Mouse (Mus musculus) kidney, postnatal 4 days (tissue): ENCODE results near the gene Fosb.

ENCODE experiments used
- DNase-seq, 2 experiments: peaks; one replicate each; pipeline ENCODE4 v3.0.0; 2021; ENCODE audit warnings: mixed read lengths in 2 of 2

Gene Fosb

GRCm38 (mm10) chr7:19309884-19310641, at the start of gene Fosb:
Fosb (minus strand) TSS chr7:19310051.
- DNase-seq: peak; percentile 97 to 98

GRCm38 (mm10) chr7:19359299-19359891, 49.5 kb upstream of the Fosb start, which contains the start of the genes Cd3eap and Ppp1r13l:
Cd3eap (minus strand) TSS chr7:19359483.
Ppp1r13l (plus strand) TSS chr7:19359749.
- DNase-seq: peak; percentile 89 to 93

DNA sequence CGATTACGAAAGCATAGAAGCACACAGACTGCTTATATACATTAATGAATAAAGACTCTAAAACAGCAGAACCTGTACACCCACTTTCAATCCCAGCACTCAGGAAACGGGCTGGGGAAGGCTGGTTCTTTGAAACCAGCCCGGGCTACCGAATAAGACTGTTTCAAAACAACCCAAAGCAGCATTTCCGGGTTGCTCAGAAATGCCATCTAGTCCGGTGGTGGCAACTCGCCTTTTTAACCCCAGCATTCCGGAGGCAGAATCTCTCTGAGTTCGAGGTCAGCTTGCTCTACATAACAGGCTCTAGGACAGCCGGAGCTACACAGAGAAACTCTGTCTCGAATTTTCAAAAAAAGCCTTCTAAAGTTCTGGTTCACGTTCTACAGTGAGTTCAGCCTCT, 48.8 kb upstream of the Fosb start:
- DNase-seq: no peak

DNA sequence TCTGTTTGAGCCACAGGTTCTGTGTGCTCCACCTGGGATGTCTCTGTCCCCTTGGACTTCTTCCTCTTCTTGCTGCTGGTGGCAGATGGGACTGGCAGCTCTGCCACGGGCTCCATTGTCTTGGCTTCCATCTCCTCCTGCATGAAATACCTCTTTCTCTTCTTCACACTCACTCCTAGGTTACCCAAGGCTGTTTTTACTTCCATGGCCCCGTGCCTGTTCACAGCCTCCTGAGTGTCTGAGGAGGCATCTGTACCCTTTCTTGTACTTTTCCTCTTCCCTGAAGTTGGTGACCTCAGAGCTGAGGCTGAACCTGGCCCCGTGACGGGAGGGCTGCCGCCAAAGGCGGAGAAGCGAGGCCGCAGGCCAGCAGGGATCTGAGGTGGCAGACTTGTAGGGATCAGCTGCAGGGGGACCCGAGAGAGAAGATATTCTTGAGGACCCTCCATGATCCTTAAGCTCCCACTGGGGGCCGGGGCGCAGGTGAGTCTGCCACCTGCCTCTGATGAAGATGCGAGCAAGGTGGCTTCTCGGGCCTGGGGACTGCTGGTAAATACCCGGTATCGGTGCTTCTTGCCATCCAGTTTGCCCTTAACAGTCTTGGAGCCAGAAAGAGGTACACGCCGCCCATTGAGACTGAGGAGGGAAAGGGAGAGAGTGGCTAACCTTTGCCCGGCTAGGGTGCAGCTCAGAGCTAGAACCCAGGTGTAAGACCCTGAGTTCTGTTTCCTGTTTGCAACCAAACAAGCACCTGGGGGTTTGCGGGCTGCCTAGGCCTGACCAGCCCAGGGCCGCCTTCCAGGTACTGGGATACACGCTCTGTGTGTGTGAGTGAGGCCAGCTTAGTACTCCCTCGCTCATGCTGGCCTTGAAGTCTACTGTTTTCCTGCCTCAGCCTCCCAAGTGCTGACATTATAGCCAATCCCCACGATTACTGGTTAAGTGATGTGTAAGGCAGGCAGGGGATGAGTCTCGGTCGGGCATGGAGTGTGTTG, 47.8 kb upstream of the Fosb start:
- no peak for DNase-seq

DNA sequence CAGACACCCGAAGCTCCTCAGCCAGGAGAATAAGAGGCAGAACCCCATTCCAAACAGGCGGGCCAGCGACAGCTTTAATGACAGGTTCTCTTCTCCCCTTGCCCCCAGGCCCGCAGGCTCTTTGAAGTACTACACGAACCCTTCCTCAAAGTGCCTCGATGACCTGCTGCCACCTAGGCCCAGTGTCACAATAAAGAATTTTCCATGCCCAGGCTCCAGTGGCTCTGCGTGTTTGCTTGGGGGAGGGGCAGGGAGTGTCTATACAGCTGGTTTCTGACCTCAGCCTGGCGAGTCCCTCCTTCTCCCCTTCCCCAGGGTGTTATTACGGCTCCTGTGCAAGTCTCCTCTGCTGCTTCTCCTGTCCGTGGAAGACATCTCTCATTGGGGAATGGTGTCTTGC, 46.5 kb upstream of the Fosb start:
- DNase-seq: no peak

DNA sequence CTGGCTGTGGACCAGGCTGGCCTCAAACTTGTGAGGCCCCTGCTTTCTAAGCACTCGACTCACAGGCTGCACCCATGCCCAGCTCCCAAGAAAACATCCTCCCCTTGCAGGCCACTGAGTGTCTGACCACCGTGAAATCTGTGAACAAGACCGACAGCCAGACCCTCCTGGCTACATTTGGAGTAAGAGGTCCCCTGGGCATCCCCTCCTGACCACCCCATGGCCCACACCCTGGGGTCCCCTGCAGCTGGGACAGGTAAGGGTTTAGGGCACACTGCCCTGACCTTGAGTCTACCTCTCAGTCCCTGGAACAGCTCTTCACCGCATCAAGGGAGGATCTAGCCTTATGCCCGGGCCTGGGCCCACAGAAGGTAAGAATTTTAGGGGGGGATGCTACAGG, 45.1 kb upstream of the Fosb start:
- no peak for DNase-seq

GRCm38 (mm10) chr7:19350221-19350620, 40.4 kb upstream of the Fosb start:
- DNase-seq: no peak

DNA sequence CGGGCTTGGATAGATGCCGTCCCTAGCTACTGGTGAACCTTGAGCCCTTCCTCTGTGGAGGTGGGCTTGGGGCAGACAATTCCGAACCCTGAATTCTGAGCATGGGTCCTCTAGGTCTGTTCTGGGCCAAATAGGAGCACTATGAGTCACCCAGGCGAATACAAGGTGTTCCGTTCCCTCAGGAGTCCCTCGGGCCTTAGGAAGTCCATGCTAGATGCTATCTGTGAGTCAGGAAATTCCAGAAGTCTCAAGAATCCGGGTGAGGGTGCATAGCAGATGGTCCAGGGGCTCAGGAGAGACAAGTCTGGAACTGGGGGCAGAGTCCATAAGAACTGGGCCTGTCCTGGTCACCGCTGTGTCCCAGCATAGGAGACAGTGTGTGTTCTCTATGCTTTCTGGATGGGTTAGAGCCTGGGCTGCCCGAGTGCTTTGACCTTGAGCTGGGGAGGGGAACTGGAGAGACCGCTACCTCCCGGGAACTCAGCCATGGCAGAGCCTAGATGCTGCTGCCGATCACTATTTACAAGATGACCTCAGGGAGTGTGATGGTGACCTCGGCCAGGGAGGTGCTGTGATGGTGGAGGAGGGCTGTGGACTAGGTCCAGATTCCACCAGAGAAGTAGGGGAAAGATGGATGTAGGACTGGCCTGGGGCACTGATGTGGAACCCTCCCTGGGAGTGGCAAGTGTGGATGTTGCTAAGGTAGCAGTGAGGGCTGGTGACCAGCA, 39.5 kb upstream of the Fosb start:
- DNase-seq: no peak

- DNase-seq: peak; percentile 97 to 98
These were observed 35.2 kb upstream of the Fosb start for GRCm38 (mm10) chr7:19344938-19345471.

DNA sequence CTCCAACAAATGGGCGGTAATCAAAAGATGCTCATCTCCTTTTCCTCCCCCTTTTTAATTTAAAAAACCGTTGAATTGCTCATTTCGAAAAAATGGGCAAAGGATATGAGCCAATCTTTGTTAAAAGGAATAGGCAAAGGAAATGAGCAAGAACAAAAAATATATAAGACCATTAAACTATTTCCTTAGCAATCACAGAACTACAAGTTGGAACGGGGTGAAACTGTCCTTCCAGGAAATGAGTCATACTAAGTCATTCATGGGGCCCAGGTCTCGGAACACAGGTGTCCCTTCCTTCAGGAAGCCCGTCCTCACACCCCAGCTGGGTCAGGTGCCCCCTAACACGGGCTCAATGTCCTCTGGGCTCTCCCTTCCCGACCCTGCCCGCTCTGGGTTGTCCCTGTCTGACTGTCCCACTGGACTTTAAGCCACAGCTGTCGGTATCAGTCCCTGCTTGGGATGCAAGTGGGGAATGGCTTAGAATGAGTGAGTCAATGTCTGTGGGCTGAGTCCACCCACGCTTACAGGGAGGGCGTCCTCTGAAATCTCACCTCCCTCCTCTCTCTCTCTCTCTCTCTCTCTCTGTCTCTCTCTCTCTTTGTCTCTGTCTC, 34.5 kb upstream of the Fosb start, which contains the start of gene Ercc1:
Gene Ercc1 (plus strand): TSS at position 542 of the 611 bp plus-strand sequence.
- DNase-seq: no peak

GRCm38 (mm10) chr7:19343210-19343808, 33.5 kb upstream of the Fosb start:
- peak; percentile 83 to 85 for DNase-seq

GRCm38 (mm10) chr7:19342481-19343027, 32.7 kb upstream of the Fosb start:
- peak; percentile 89 to 91 for DNase-seq

- peak; percentile 39 to 44 for DNase-seq
These were observed 32.0 kb upstream of the Fosb start for GRCm38 (mm10) chr7:19341761-19342409.

- no peak for DNase-seq
These were observed 31.4 kb upstream of the Fosb start for GRCm38 (mm10) chr7:19341250-19341649.

DNA sequence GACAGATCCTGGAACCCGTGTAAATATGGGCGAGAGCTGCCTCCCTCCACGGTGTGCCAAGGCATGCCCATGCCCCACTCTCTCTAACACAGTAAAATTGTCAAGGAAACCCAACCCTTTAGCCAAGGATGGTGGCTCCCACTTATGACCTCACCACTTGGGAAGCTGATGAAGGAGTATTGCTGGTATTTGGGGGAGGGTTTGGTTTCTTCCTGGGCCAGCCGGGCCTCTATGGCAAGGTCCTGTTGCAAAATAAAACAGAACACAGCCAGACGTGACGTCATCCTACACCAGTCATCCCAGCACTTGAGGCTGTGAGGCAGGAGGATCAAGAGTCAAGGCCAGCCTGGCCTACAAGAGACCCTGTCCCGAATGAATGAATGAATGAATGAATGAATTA, 28.7 kb upstream of the Fosb start:
- no peak for DNase-seq

- DNase-seq: no peak
These were observed 28.2 kb upstream of the Fosb start for GRCm38 (mm10) chr7:19338060-19338459.

DNA sequence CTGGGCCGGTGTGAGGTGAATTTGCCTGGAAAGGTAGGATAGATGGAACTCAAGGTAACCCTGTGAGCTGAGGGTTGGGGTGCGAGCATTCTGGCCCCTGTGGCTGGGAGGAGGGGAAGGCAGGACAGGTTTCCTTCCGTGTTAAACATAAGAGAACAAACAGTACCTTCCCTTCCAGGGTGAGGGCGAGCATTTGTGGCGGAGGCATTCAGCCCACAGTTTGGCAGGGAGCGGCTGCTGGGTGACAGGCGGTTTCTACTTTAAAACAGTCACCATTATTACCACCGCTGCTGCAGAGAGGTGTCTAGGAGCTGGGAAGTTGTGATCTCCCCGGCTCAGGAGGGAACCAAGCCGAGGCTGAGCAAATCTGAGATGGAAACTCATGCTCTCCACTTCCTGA, 27.3 kb upstream of the Fosb start:
- DNase-seq: no peak

- peak; percentile 45 to 60 for DNase-seq
These were observed 25.7 kb upstream of the Fosb start for GRCm38 (mm10) chr7:19335583-19335982.

- DNase-seq: peak; percentile 73 to 80
These were observed 23.0 kb upstream of the Fosb start for GRCm38 (mm10) chr7:19332709-19333352.

- DNase-seq: no peak
These were observed 22.1 kb upstream of the Fosb start for GRCm38 (mm10) chr7:19331910-19332309.
